Mouse (Mus musculus): Measurements from ENCODE around the gene Gm49345. TPM values are rescaled to one million over a fixed set of nuclear protein-coding genes. Genes with fewer than 3 reads are reported as not detected.

The Gm49345 gene
- polyA plus RNA-seq, 1 experiment from 2014 or later, result 0.94 TPM

GRCm38 (mm10) chr13:67572591-67573189, 64.9 kb downstream of the Gm49345 start:
- Histone ChIP-seq H3K36me3 (ENCODE audit: control insufficient read depth, insufficient read depth, low read length) (no peaks in the 10 kb centered on the region), H3K4me3 (ENCODE audit: low read depth, low read length) (no peak overlapping the region), H3K4me1 (replicated peaks; ENCODE audit: control insufficient read depth, insufficient read depth, low read length) (no peaks in the 10 kb centered on the region), H3K4me2 (replicated peaks; ENCODE audit: low read depth, low read length) (no peak overlapping the region), H3K9ac (ENCODE audit: low read depth, low read length) (no peak overlapping the region), H3K27ac (ENCODE audit: low read depth, low read length) (no peak overlapping the region), H3K9me3 (ENCODE audit: control insufficient read depth, low read length) (no peaks in the 10 kb centered on the region), H3K27me3 (ENCODE audit: control insufficient read depth, insufficient read depth, low read length) (no peaks in the 10 kb centered on the region)
- WGBS, result 73% methylated on average over 5 of the region's 5 CpGs
- ATAC-seq (ENCODE audit: low FRiP score) (no peak), DNase-seq (ENCODE audit: low spot score) (no peak)

GRCm38 (mm10) chr13:67553730-67554129, 83.8 kb downstream of the Gm49345 start, which contains the start of gene Zfp748:
Gene Zfp748, minus strand, starts transcription at chr13:67553830.
- H3K36me3 ChIP-seq (ENCODE audit: control insufficient read depth, insufficient read depth, low read length), result no peaks in the 10 kb centered on the region
- 77% methylated on average over 4 of the region's 4 CpGs for WGBS
- peak within 1 kb of the TSS; percentile 78 for H3K4me2 ChIP-seq (replicated peaks; ENCODE audit: low read depth, low read length)
- peak within 1 kb of the TSS; percentile 79 for H3K9ac ChIP-seq (ENCODE audit: low read depth, low read length)
- H3K4me1 ChIP-seq (replicated peaks; ENCODE audit: control insufficient read depth, insufficient read depth, low read length), result peaks cover 2% of the 10 kb centered on the region; the same call in 1 of the 2 replicates
- no peaks in the 10 kb centered on the region for H3K27me3 ChIP-seq (ENCODE audit: control insufficient read depth, insufficient read depth, low read length)
- no peak for ATAC-seq (ENCODE audit: low FRiP score)
- H3K9me3 ChIP-seq (ENCODE audit: control insufficient read depth, low read length), result no peaks in the 10 kb centered on the region
- peak within 1 kb of the TSS; percentile 63 for H3K4me3 ChIP-seq (ENCODE audit: low read depth, low read length)
- H3K27ac ChIP-seq (ENCODE audit: low read depth, low read length), result peak within 1 kb of the TSS; percentile 67; the same call in 1 of the 2 replicates
- DNase-seq (ENCODE audit: low spot score), result no peak

- peak overlapping the region; percentile 63 for H3K4me3 ChIP-seq (ENCODE audit: low read depth, low read length)
- H3K4me2 ChIP-seq (replicated peaks; ENCODE audit: low read depth, low read length), result peak overlapping the region; percentile 78
- no peaks in the 10 kb centered on the region for H3K27me3 ChIP-seq (ENCODE audit: control insufficient read depth, insufficient read depth, low read length)
- peak overlapping the region; percentile 79 for H3K9ac ChIP-seq (ENCODE audit: low read depth, low read length)
- peaks cover 2% of the 10 kb centered on the region; the same call in 1 of the 2 replicates for H3K4me1 ChIP-seq (replicated peaks; ENCODE audit: control insufficient read depth, insufficient read depth, low read length)
- WGBS, result 2% methylated on average over 44 of the region's 44 CpGs
- no peaks in the 10 kb centered on the region for H3K36me3 ChIP-seq (ENCODE audit: control insufficient read depth, insufficient read depth, low read length)
- DNase-seq (ENCODE audit: low spot score), result peak; percentile 86
- peak overlapping the region; percentile 67; the same call in 1 of the 2 replicates for H3K27ac ChIP-seq (ENCODE audit: low read depth, low read length)
- H3K9me3 ChIP-seq (ENCODE audit: control insufficient read depth, low read length), result no peaks in the 10 kb centered on the region
- peak; percentile 98 for ATAC-seq (ENCODE audit: low FRiP score)
Measured at GRCm38 (mm10) chr13:67552505-67553346, 84.8 kb downstream of the Gm49345 start.

GRCm38 (mm10) chr13:67545941-67546340, 91.6 kb downstream of the Gm49345 start:
- no peaks in the 10 kb centered on the region for H3K4me1 ChIP-seq (replicated peaks; ENCODE audit: control insufficient read depth, insufficient read depth, low read length)
- peaks cover 17% of the 10 kb centered on the region for H3K36me3 ChIP-seq (ENCODE audit: control insufficient read depth, insufficient read depth, low read length)
- no peak overlapping the region for H3K4me2 ChIP-seq (replicated peaks; ENCODE audit: low read depth, low read length)
- no peak overlapping the region for H3K9ac ChIP-seq (ENCODE audit: low read depth, low read length)
- H3K27ac ChIP-seq (ENCODE audit: low read depth, low read length), result no peak overlapping the region
- H3K4me3 ChIP-seq (ENCODE audit: low read depth, low read length), result no peak overlapping the region
- DNase-seq (ENCODE audit: low spot score) (no peak), ATAC-seq (ENCODE audit: low FRiP score) (no peak)
- H3K9me3 ChIP-seq (ENCODE audit: control insufficient read depth, low read length), result no peaks in the 10 kb centered on the region
- 86% methylated on average over 1 of the region's 1 CpGs for WGBS
- H3K27me3 ChIP-seq (ENCODE audit: control insufficient read depth, insufficient read depth, low read length), result no peaks in the 10 kb centered on the region

Other genes starting within 250 kb of the Gm49345 start
- 3.2 and 4.3 TPM in 2 replicates for gene Zfp429, start 237.9 kb downstream of the Gm49345 start, polyA plus RNA-seq (2014; fragmentation: Nextera tagmentation; extraction: Ambion mirVana)
- 0.70 and 1.4 TPM in 2 replicates for gene Zfp459, start 216.4 kb downstream of the Gm49345 start, polyA plus RNA-seq (2014; fragmentation: Nextera tagmentation; extraction: Ambion mirVana)
- 7.5 TPM in 2 replicates for gene Zfp874a, start 186.1 kb downstream of the Gm49345 start, polyA plus RNA-seq (2014; fragmentation: Nextera tagmentation; extraction: Ambion mirVana)
- gene Zfp874b, start 153.5 kb downstream of the Gm49345 start, polyA plus RNA-seq (2014; fragmentation: Nextera tagmentation; extraction: Ambion mirVana), result 1.3 and 1.4 TPM in 2 replicates
- 15.4 and 15.6 TPM in 2 replicates for gene Zfp58, start 137.2 kb downstream of the Gm49345 start, polyA plus RNA-seq (2014; fragmentation: Nextera tagmentation; extraction: Ambion mirVana)
- gene Gm26965, start 111.6 kb downstream of the Gm49345 start, polyA plus RNA-seq (2014; fragmentation: Nextera tagmentation; extraction: Ambion mirVana), result 0.23 TPM in 1 of 2 replicates, not detected in the other
- 34.9 and 39.7 TPM in 2 replicates for gene Zfp87, start 111.6 kb downstream of the Gm49345 start, polyA plus RNA-seq (2014; fragmentation: Nextera tagmentation; extraction: Ambion mirVana)
- gene Zfp748, start 83.9 kb downstream of the Gm49345 start, polyA plus RNA-seq (2014; fragmentation: Nextera tagmentation; extraction: Ambion mirVana), result 19.5 and 21.8 TPM in 2 replicates
- gene Zfp729b, start 28.1 kb downstream of the Gm49345 start, polyA plus RNA-seq (2014; fragmentation: Nextera tagmentation; extraction: Ambion mirVana), result 5.4 and 5.6 TPM in 2 replicates
- gene Zfp729a, start within 50 bp of the Gm49345 start, polyA plus RNA-seq (2014; fragmentation: Nextera tagmentation; extraction: Ambion mirVana), result 3.8 and 4.3 TPM in 2 replicates
- 11.9 and 14.3 TPM in 2 replicates for gene Zfp738, start 49.3 kb upstream of the Gm49345 start, polyA plus RNA-seq (2014; fragmentation: Nextera tagmentation; extraction: Ambion mirVana)
- gene Zfp65, start 91.4 kb upstream of the Gm49345 start, polyA plus RNA-seq (2014; fragmentation: Nextera tagmentation; extraction: Ambion mirVana), result 4.0 and 5.3 TPM in 2 replicates
- gene Zfp85, start 117.5 kb upstream of the Gm49345 start, polyA plus RNA-seq (2014; fragmentation: Nextera tagmentation; extraction: Ambion mirVana), result 6.0 and 6.3 TPM in 2 replicates
- 3.8 and 3.9 TPM in 2 replicates for gene Zfp493, start 141.9 kb upstream of the Gm49345 start, polyA plus RNA-seq (2014; fragmentation: Nextera tagmentation; extraction: Ambion mirVana)
- gene Zfp273, start 176.0 kb upstream of the Gm49345 start, polyA plus RNA-seq (2014; fragmentation: Nextera tagmentation; extraction: Ambion mirVana), result 8.4 and 9.7 TPM in 2 replicates
- gene Gm10037, start 193.3 kb upstream of the Gm49345 start, polyA plus RNA-seq (2014; fragmentation: Nextera tagmentation; extraction: Ambion mirVana), result 2.7 and 3.3 TPM in 2 replicates
- gene BC048507, start 225.6 kb upstream of the Gm49345 start, polyA plus RNA-seq (2014; fragmentation: Nextera tagmentation; extraction: Ambion mirVana), result not detected in 2 replicates